In genomic region chr2:132670290-132670689, GRCm38 (mm10) we compare ENCODE assay signal across 13 mouse cellular contexts.
"Had no signal": no experiment of that assay in that cellular context is flagged by ENCODE, and none has a peak within 500 bp of the region (broad histone marks: within the 10 kb centered on the region; RNA-seq: fewer than 3 reads in every experiment).

No protein-coding gene starts in this region.

- H3K9ac ChIP-seq: liver, embryonic 15.5 days; lung, embryonic 14.5 days; neural tube, embryonic 12.5 days had no signal

- H3K4me3 ChIP-seq: left cerebral cortex, adult 2 months; limb, embryonic 10.5 days; liver, embryonic 15.5 days; myocyte; neural tube, embryonic 12.5 days had no signal

- H3K9me3 ChIP-seq: limb, embryonic 10.5 days; liver, embryonic 15.5 days; neural tube, embryonic 12.5 days had no signal

- H3K4me1 ChIP-seq: limb, embryonic 10.5 days; liver, embryonic 15.5 days; neural tube, embryonic 12.5 days had no signal

- H3K27ac ChIP-seq: left cerebral cortex, adult 2 months; limb, embryonic 10.5 days; liver, embryonic 15.5 days; neural tube, embryonic 12.5 days had no signal

- H3K36me3 ChIP-seq: limb, embryonic 10.5 days; liver, embryonic 15.5 days; neural tube, embryonic 12.5 days had no signal

- H3K27me3 ChIP-seq: neural tube, embryonic 12.5 days had no signal

- H3K4me2 ChIP-seq: liver, embryonic 11.5 days; liver, embryonic 15.5 days; lung, embryonic 14.5 days; midbrain, embryonic 11.5 days; neural tube, embryonic 12.5 days had no signal

- DNase-seq: kidney, postnatal 25 days; lung, embryonic 14.5 days; lung, postnatal 10 days; lung, postnatal 4 days; thymus, adult 18-20 months; thymus, postnatal 36 days had no signal
